Mouse (Mus musculus) heart, adult 2 months (tissue): Measurements from ENCODE around the gene Fads3. TPM values are rescaled to one million over a fixed set of nuclear protein-coding genes. Genes with fewer than 3 reads are reported as not detected.
A peak's percentile ranks its signal among the peaks of the same experiment; 100 is the strongest.

Experiments
- DNase-seq, 2 experiments: peaks; one replicate each; pipeline ENCODE4 v3.0.0; 2021
- H3K27ac ChIP-seq: fragments of 200-600 bp; 2 replicates; pipeline ENCODE4 v1.8.1; 2022
- H3K27me3 ChIP-seq: fragments of 200-500 bp; 2 replicates; pipeline ENCODE4 v1.6.1; 2012; ENCODE audit warnings: mild to moderate bottlenecking, low read length, inconsistent platforms, mixed read lengths; ENCODE audit not compliant: control insufficient read depth, insufficient read depth
- H3K36me3 ChIP-seq: fragments of 200-500 bp; 2 replicates; pipeline ENCODE4 v1.6.1; 2012; ENCODE audit warnings: low read length, inconsistent platforms; ENCODE audit not compliant: control insufficient read depth, insufficient read depth
- H3K4me1 ChIP-seq: fragments of 200-500 bp; 2 replicates; pipeline ENCODE4 v1.6.1; 2011; ENCODE audit warnings: low read length; ENCODE audit not compliant: control insufficient read depth, insufficient read depth
- H3K4me3 ChIP-seq: fragments of 200-600 bp; 2 replicates; pipeline ENCODE4 v1.8.1; 2022
- H3K79me2 ChIP-seq: fragments of 200-500 bp; replicated peaks from 2 replicates; pipeline ENCODE4 v1.6.1; 2012; ENCODE audit warnings: mild to moderate bottlenecking, inconsistent platforms, low read length, moderate library complexity, mixed read lengths; ENCODE audit not compliant: control insufficient read depth, insufficient read depth
- H3K9ac ChIP-seq: fragments of 200-500 bp; 2 replicates; pipeline ENCODE4 v1.6.1; 2012; ENCODE audit warnings: low read depth, mild to moderate bottlenecking, control low read depth, inconsistent platforms, low read length, mixed read lengths
- CTCF ChIP-seq: fragments of 200-600 bp; IDR thresholded peaks from 2 replicates; pipeline ENCODE4 v1.8.1; 2022; ENCODE audit warnings: antibody characterized with exemption, mild to moderate bottlenecking, moderate library complexity
- EP300 ChIP-seq: fragments of 200-500 bp; IDR thresholded peaks from 2 replicates; pipeline ENCODE4 v1.6.1; 2011; ENCODE audit warnings: low read depth, low read length, control low read depth; ENCODE audit not compliant: insufficient read depth
- POLR2A ChIP-seq: fragments of 200-500 bp; IDR thresholded peaks from 2 replicates; pipeline ENCODE4 v1.6.1; 2011; ENCODE audit warnings: mild to moderate bottlenecking, low read depth, low read length, control low read depth; ENCODE audit not compliant: insufficient read depth
- WGBS: fragments of 180-500 bp; shearing (Covaris S2); methylation state at CpG from one replicate; pipeline ENCODE4 v1.1.7; 2018; 5-methylcytosine and 5-hydroxymethylcytosine counted together
- intact Hi-C: fragments of 180-260 bp; cut with DNase I; formaldehyde crosslinking; loops from one replicate; pipeline ENCODE4 v1.15.1; 2025
- polyA plus RNA-seq: library from polyadenylated mRNA; depleted of rRNA; stranded (reverse); fragments of >200 nt; gene quantifications from 2 replicates; pipeline ENCODE4 v1.2.3, GENCODE M21; 2012
- total RNA-seq, 2 experiments: library from RNA; stranded (reverse); gene quantifications; 2 replicates each; pipeline ENCODE4 v1.2.3; 2021

Gene Fads3
- total and polyA plus RNA-seq, 3 experiments, result 29.7 to 104 (median 33.7) TPM

- Histone ChIP-seq H3K27me3 (no peaks in the 10 kb centered on the region), H3K27ac (peak overlapping the region; percentile 90), H3K36me3 (no peaks in the 10 kb centered on the region), H3K9ac (peak overlapping the region; percentile 76), H3K79me2 (no peaks in the 10 kb centered on the region), H3K4me1 (peaks cover 28% of the 10 kb centered on the region), H3K4me3 (peak overlapping the region; percentile 68)
- intact Hi-C loops, result loop anchor here (5.0 kb wide), 1 partner anchor 60 kb away; the partner anchor contains the start of gene Fads2
- TF ChIP-seq POLR2A, result no peak
- TF ChIP-seq EP300, result no peak
- TF ChIP-seq CTCF, result no peak
- peak; percentile 62 to 64 for DNase-seq
- 5% methylated on average over 6 of the region's 6 CpGs for WGBS
These were observed 863 bp downstream of the Fads3 start for GRCm38 (mm10) chr19:10042232-10042631.

GRCm38 (mm10) chr19:10042816-10043215 lies 1.4 kb downstream of the Fads3 start:
- no peak for DNase-seq
- TF ChIP-seq CTCF, result no peak
- TF ChIP-seq EP300, result no peak
- no peak for TF ChIP-seq POLR2A
- Histone ChIP-seq H3K4me1 (peaks cover 28% of the 10 kb centered on the region), H3K4me3 (peak overlapping the region; percentile 68), H3K9ac (peak overlapping the region; percentile 33), H3K27me3 (no peaks in the 10 kb centered on the region), H3K27ac (peak overlapping the region; percentile 90), H3K36me3 (no peaks in the 10 kb centered on the region), H3K79me2 (no peaks in the 10 kb centered on the region)
- intact Hi-C loops, result loop anchor here (5.0 kb wide), 1 partner anchor 59 kb away; the partner anchor contains the start of gene Fads2
- 55% methylated on average over 4 of the region's 4 CpGs for WGBS

GRCm38 (mm10) chr19:10043643-10044042 lies 2.3 kb downstream of the Fads3 start:
- Histone ChIP-seq H3K79me2 (no peaks in the 10 kb centered on the region), H3K27ac (peak overlapping the region; percentile 90), H3K27me3 (no peaks in the 10 kb centered on the region), H3K4me3 (no peak overlapping the region), H3K36me3 (no peaks in the 10 kb centered on the region), H3K9ac (no peak overlapping the region), H3K4me1 (peaks cover 30% of the 10 kb centered on the region)
- intact Hi-C loops, result loop anchor here (5.0 kb wide), 1 partner anchor 59 kb away; the partner anchor contains the start of gene Fads2
- peak; percentile 70 to 83 for DNase-seq
- TF ChIP-seq EP300 (peak; percentile 74; the same call in 1 of the 2 replicates), POLR2A (0 out of 2 replicates have a peak, but pooled peaks have one; percentile 14), CTCF (peak; percentile 39)

GRCm38 (mm10) chr19:10045707-10046106 lies 4.3 kb downstream of the Fads3 start:
- H3K79me2 ChIP-seq, result no peaks in the 10 kb centered on the region
- no peak overlapping the region for H3K4me3 ChIP-seq
- H3K9ac ChIP-seq, result no peak overlapping the region
- H3K4me1 ChIP-seq, result peaks cover 34% of the 10 kb centered on the region
- no peak overlapping the region; the same call in none of the 2 replicates for H3K27ac ChIP-seq
- WGBS, result 59% methylated on average over 2 of the region's 2 CpGs
- no peak for DNase-seq
- TF ChIP-seq POLR2A (no peak), CTCF (no peak), EP300 (no peak)
- intact Hi-C loops, result loop anchor here (2.0 kb wide), 1 partner anchor 15 kb away; no protein-coding TSS in a partner anchor
- H3K27me3 ChIP-seq, result no peaks in the 10 kb centered on the region
- no peaks in the 10 kb centered on the region for H3K36me3 ChIP-seq

GRCm38 (mm10) chr19:10046346-10046745 lies 5.0 kb downstream of the Fads3 start:
- Histone ChIP-seq H3K36me3 (no peaks in the 10 kb centered on the region), H3K27me3 (no peaks in the 10 kb centered on the region), H3K4me3 (no peak overlapping the region), H3K9ac (no peak overlapping the region), H3K4me1 (peaks cover 32% of the 10 kb centered on the region), H3K27ac (peak overlapping the region; percentile 27), H3K79me2 (no peaks in the 10 kb centered on the region)
- intact Hi-C loops, result loop anchor here (2.0 kb wide), 1 partner anchor 14 kb away; no protein-coding TSS in a partner anchor
- 28% methylated on average over 4 of the region's 4 CpGs for WGBS
- DNase-seq, result peak in 1 of 2 experiments; percentile 48
- TF ChIP-seq POLR2A, result no peak
- no peak for TF ChIP-seq CTCF
- no peak for TF ChIP-seq EP300

- no peak for TF ChIP-seq POLR2A
- no peak for TF ChIP-seq EP300
- no peak for TF ChIP-seq CTCF
- H3K4me3 ChIP-seq, result no peak overlapping the region
- no peak overlapping the region for H3K9ac ChIP-seq
- H3K79me2 ChIP-seq, result no peaks in the 10 kb centered on the region
- no peaks in the 10 kb centered on the region for H3K36me3 ChIP-seq
- intact Hi-C loops, result loop anchor here (2.0 kb wide), 1 partner anchor 14 kb away; no protein-coding TSS in a partner anchor
- peaks cover 32% of the 10 kb centered on the region for H3K4me1 ChIP-seq
- 11% methylated on average over 3 of the region's 3 CpGs for WGBS
- peak overlapping the region; percentile 28 for H3K27ac ChIP-seq
- no peaks in the 10 kb centered on the region for H3K27me3 ChIP-seq
- peak in 1 of 2 experiments; percentile 41 for DNase-seq
These were observed 5.6 kb downstream of the Fads3 start for GRCm38 (mm10) chr19:10046983-10047382.
